Mouse (Mus musculus) intestine, embryonic 14.5 days (tissue): ENCODE data around the gene Mtf2. TPM values are rescaled to one million over a fixed set of nuclear protein-coding genes. Genes with fewer than 3 reads are reported as not detected.
"Not testable (repeated sequence)": the region's sequence is repeated elsewhere in the genome, so short reads cannot be mapped to it uniquely, and the experiment has no call there.

Experiments used
- ATAC-seq: fragments of 200-750 bp; cut with Nextera tagmentation; replicated peaks from 2 replicates; pipeline ENCODE4 v1.8.0; 2017; ENCODE audit warnings: low read depth, moderate number of reproducible peaks, moderate TSS enrichment, moderate library complexity; ENCODE audit not compliant: low FRiP score, low TSS enrichment
- DNase-seq: peaks from one replicate; pipeline ENCODE4 v3.0.0-alpha.2; 2018; ENCODE audit warnings: low spot score
- H3K27ac ChIP-seq: fragments of 300-500 bp; sonication (generic); 2 replicates; pipeline ENCODE4 v1.5.1; 2014; ENCODE audit warnings: low read depth, mild to moderate bottlenecking, control low read depth
- H3K27me3 ChIP-seq: fragments of 300-500 bp; sonication (generic); replicated peaks from 2 replicates; pipeline ENCODE4 v1.6.1; 2014; ENCODE audit warnings: low read length, control low read depth; ENCODE audit not compliant: control insufficient read depth, insufficient read depth
- H3K36me3 ChIP-seq: fragments of 300-500 bp; sonication (generic); 2 replicates; pipeline ENCODE4 v1.6.1; 2014; ENCODE audit warnings: low read length, control low read depth; ENCODE audit not compliant: control insufficient read depth, insufficient read depth
- H3K4me1 ChIP-seq: fragments of 300-500 bp; sonication (generic); replicated peaks from 2 replicates; pipeline ENCODE4 v1.6.1; 2014; ENCODE audit warnings: low read length, control low read depth, mixed read lengths; ENCODE audit not compliant: control insufficient read depth, insufficient read depth
- H3K4me2 ChIP-seq: fragments of 300-500 bp; sonication (generic); 2 replicates; pipeline ENCODE4 v1.6.1; 2014; ENCODE audit warnings: low read length
- H3K4me3 ChIP-seq: fragments of 300-500 bp; sonication (generic); 2 replicates; pipeline ENCODE4 v1.5.1; 2014; ENCODE audit warnings: low read depth, low read length, control low read depth, mixed read lengths
- H3K9ac ChIP-seq: fragments of 300-500 bp; sonication (generic); 2 replicates; pipeline ENCODE4 v1.6.1; 2014; ENCODE audit warnings: mild to moderate bottlenecking, low read length
- H3K9me3 ChIP-seq: fragments of 300-500 bp; sonication (generic); 2 replicates; pipeline ENCODE4 v1.6.1; 2016; ENCODE audit warnings: low read length, control low read depth; ENCODE audit not compliant: control insufficient read depth
- WGBS: fragments of 180-500 bp; shearing (Covaris S2); extraction: QIAGEN DNeasy Blood & Tissue Kit; methylation state at CpG from one replicate; pipeline ENCODE4 v1.1.7; 2014; 5-methylcytosine and 5-hydroxymethylcytosine counted together
- polyA plus RNA-seq: library from polyadenylated mRNA; unstranded; fragments of >200 nt; fragmentation: Nextera tagmentation; extraction: Ambion mirVana; gene quantifications from 2 replicates; pipeline ENCODE4 v1.2.1, GENCODE M21; 2014

Mtf2 gene
- polyA plus RNA-seq, 1 experiment from 2014 or later, result 96.6 TPM

DNA sequence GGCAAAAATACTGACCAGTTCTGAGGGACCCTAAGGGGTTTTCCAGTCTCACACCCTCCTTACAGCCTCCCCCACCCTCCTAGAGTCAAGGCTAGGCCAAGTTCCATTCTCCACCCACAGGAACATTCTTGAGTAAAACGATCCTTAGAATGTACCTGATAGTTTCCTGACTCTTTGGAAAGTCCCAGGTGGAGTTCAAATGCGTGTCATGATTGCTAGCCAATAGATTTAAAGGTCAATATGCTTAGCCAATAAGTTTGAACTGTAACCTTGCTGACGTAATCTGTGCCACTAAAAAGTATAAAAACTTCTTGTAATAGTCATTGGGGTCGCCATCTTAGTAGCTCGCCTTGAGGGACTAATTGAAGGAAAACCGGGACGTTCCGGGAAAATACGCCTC, 5.1 kb upstream of the Mtf2 start:
- DNase-seq, result no peak
- 96% methylated on average over 9 of the region's 9 CpGs for WGBS
- ATAC-seq, result no peak
- H3K4me3 ChIP-seq, result no peak overlapping the region
- no peaks in the 10 kb centered on the region for H3K27me3 ChIP-seq
- H3K9ac ChIP-seq, result no peak overlapping the region
- H3K4me2 ChIP-seq, result no peak overlapping the region
- H3K36me3 ChIP-seq, result no peaks in the 10 kb centered on the region
- no peaks in the 10 kb centered on the region for H3K9me3 ChIP-seq
- no peaks in the 10 kb centered on the region for H3K4me1 ChIP-seq
- no peak overlapping the region for H3K27ac ChIP-seq

DNA sequence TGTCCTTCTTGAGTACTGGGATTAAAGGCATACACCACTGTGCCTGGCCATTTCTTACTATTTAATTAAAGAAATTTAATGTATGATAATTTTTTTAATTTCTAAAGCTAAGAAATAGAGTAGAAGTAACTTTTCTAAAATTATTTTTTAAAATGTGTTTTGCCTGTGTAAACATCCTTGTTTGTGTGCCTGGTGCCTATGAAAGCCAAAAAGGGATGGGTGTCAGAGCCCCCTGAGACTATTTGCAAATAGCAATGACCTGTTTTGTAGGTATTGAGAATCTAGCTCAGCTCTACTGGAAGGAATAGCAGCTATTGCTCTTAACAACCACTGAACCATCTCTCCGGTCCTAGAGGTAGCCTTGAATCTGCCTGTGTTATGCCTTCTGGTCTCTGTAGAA, 6.8 kb downstream of the Mtf2 start:
- 97% methylated on average over 1 of the region's 1 CpGs for WGBS

DNA sequence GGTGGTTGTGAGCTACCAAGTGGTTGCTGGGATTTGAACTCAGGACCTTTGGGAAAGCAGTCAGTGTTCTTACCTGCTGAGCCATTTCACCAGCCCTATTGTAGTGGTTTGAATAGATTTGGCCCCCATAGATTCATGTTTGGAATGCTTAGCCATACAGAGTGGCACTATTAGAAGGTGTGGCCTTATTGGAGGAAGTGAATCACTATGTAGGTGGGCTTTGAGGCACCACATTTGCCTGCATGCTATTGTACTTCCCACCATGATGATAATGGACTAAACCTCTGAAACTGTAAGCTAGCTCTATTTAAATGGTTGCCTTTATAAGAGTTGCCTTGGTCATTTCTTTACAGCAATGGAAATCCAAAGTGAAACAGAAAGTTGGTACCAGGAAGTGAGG, 10.8 kb downstream of the Mtf2 start:
- no peaks in the 10 kb centered on the region for H3K4me1 ChIP-seq
- ATAC-seq, result no peak
- H3K9ac ChIP-seq, result no peak overlapping the region
- no peak overlapping the region for H3K4me3 ChIP-seq
- DNase-seq, result no peak
- H3K9me3 ChIP-seq, result no peaks in the 10 kb centered on the region
- H3K27ac ChIP-seq, result no peak overlapping the region
- peaks cover 56% of the 10 kb centered on the region for H3K36me3 ChIP-seq
- no peak overlapping the region for H3K4me2 ChIP-seq
- H3K27me3 ChIP-seq, result no peaks in the 10 kb centered on the region

More for the DNA sequence above, 6.8 kb downstream of the Mtf2 start:
- no peak overlapping the region for H3K9ac ChIP-seq
- no peaks in the 10 kb centered on the region for H3K27me3 ChIP-seq
- DNase-seq (no peak), ATAC-seq (no peak)
- no peak overlapping the region for H3K4me3 ChIP-seq
- peaks cover 3% of the 10 kb centered on the region; the same call in 1 of the 2 replicates for H3K9me3 ChIP-seq
- H3K27ac ChIP-seq, result no peak overlapping the region
- H3K4me1 ChIP-seq, result peaks cover 4% of the 10 kb centered on the region; the same call in 1 of the 2 replicates
- peaks cover 64% of the 10 kb centered on the region for H3K36me3 ChIP-seq
- H3K4me2 ChIP-seq, result no peak overlapping the region

DNA sequence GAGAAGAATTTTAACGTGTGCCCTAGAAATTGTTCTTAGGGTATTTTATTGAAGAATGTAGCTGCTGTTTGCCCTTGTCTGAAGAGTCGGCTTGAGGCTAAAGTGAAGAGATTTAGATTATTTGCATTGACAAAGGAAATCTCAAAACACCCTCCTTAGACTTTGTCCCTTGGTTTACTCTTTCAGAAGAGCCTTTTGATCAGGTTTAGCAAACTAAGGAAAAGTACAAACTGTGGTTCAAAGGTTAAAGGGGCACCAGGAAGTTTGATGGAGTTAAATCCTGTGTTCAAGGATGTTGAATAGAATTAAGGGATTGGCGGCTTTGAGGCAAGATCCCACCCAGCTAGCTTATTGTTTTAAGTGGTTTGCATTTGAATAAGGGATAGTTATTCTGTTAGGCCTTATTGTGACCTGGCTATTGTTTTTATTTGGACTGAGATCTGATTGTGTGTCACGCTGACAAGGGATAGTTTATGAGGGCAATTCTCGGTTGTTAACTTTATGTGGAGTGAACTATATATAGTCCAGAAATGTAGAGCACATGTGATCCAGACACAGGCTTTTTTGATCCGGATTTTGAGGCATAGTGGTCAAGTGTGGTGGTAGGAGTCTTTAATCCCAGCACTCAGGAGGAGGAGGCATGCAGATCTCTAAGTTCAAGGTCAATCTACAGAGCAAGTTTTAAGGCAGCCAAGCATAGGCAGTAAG, 11.5 kb downstream of the Mtf2 start:
- H3K4me1 ChIP-seq, result no peaks in the 10 kb centered on the region
- no peak overlapping the region for H3K4me3 ChIP-seq
- H3K27me3 ChIP-seq, result no peaks in the 10 kb centered on the region
- H3K9me3 ChIP-seq, result no peaks in the 10 kb centered on the region
- peaks cover 60% of the 10 kb centered on the region for H3K36me3 ChIP-seq
- H3K9ac ChIP-seq, result no peak overlapping the region
- ATAC-seq (no peak), DNase-seq (no peak)
- H3K27ac ChIP-seq, result no peak overlapping the region
- H3K4me2 ChIP-seq, result no peak overlapping the region
- WGBS, result 71% methylated on average over 6 of the region's 6 CpGs

DNA sequence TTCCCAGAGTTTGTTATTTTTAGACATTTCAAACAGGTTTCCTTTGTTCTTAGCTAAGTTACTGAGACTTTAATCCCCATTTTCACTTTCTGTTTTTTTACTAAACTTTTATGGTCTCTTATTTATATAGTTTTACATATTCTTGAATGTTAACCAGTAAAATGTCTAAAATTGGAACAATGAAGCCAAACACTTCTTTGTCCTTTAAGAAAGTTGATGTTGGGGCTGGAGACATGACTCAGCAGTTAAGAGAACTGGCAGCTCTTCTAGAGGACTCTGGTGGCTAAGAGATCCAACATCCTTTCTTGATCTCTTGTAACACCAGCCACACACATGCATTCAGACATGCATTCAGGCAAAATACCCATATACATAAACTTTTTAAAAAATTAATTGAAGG, 14.1 kb downstream of the Mtf2 start:
- Histone ChIP-seq H3K4me2 (no peak overlapping the region), H3K27me3 (no peaks in the 10 kb centered on the region), H3K9me3 (no peaks in the 10 kb centered on the region), H3K27ac (no peak overlapping the region), H3K4me3 (no peak overlapping the region), H3K36me3 (peaks cover 62% of the 10 kb centered on the region), H3K9ac (no peak overlapping the region), H3K4me1 (no peaks in the 10 kb centered on the region)
- no peak for ATAC-seq
- DNase-seq, result no peak

DNA sequence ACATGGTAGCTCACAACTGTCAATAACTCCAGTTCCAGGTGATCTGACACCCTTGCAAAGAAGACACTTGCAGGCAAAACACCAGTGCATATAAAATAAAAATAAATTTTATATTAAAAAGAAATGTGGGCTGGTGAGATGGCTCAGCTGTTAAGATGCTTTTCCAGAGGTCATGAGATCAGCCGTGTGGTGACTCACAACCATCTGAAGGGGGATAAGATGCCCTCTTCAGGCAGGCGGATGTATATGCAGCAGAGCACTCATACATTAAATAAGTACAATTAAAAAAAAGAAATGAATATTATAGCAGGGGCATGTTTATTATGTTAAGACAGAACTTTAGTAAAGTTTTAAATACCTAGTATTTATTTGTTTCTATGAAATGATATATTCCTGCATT, 16.9 kb downstream of the Mtf2 start:
- Histone ChIP-seq H3K4me2 (no peak overlapping the region), H3K27ac (no peak overlapping the region), H3K9ac (no peak overlapping the region), H3K36me3 (peaks cover 67% of the 10 kb centered on the region), H3K9me3 (no peaks in the 10 kb centered on the region), H3K4me1 (no peaks in the 10 kb centered on the region), H3K4me3 (no peak overlapping the region), H3K27me3 (no peaks in the 10 kb centered on the region)
- 48% methylated on average over 2 of the region's 2 CpGs for WGBS
- DNase-seq, result no peak
- no peak for ATAC-seq

DNA sequence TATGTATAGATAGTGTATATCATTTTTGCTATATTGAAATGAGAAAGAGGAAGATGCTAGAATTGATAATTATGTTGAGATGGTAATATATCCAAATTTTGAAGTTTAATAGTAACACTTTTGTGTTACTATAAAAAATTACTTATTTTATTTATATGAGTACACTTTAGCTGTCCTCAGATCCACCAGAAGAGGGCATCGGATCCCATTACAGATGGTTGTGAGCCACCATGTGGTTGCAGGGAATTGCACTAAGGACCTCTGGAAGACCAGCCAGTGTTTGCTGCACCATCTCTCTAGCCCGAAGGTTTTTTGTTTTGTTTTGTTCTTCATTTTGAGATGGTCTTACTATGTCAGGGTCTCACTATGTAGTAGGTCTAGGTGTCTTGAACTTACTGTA, 20.0 kb downstream of the Mtf2 start:
- DNase-seq, result no peak
- Histone ChIP-seq H3K4me2 (no peak overlapping the region), H3K9ac (no peak overlapping the region), H3K4me1 (no peaks in the 10 kb centered on the region), H3K36me3 (peaks cover 83% of the 10 kb centered on the region), H3K27ac (no peak overlapping the region), H3K9me3 (no peaks in the 10 kb centered on the region), H3K27me3 (no peaks in the 10 kb centered on the region), H3K4me3 (no peak overlapping the region)
- WGBS, result 98% methylated on average over 2 of the region's 2 CpGs
- ATAC-seq, result no peak

DNA sequence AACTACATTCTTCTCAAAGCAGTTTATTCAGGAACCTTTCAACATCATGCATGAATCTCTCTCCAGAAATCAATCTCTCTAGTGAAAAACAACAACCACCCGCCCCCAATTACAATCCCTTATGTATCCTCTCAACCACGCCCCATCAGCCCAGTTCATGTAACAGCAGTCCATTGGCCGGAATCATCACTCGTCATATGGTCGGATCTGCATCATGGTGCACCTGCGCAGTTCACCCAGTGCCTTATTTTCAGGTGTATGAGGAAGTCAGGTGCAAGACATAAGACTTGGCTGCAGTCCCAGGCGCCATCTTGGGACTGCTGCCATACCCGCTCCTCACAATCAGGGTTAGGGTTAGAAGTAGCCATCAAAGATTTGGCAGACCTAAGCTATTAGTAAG, 27.3 kb downstream of the Mtf2 start:
- peaks cover 79% of the 10 kb centered on the region for H3K36me3 ChIP-seq
- not testable (repeated sequence) for H3K4me1 ChIP-seq, H3K9me3 ChIP-seq, H3K9ac ChIP-seq, H3K4me3 ChIP-seq, DNase-seq, ATAC-seq, H3K27ac ChIP-seq, H3K4me2 ChIP-seq, H3K27me3 ChIP-seq
- WGBS, result 95% methylated on average over 8 of the region's 8 CpGs

DNA sequence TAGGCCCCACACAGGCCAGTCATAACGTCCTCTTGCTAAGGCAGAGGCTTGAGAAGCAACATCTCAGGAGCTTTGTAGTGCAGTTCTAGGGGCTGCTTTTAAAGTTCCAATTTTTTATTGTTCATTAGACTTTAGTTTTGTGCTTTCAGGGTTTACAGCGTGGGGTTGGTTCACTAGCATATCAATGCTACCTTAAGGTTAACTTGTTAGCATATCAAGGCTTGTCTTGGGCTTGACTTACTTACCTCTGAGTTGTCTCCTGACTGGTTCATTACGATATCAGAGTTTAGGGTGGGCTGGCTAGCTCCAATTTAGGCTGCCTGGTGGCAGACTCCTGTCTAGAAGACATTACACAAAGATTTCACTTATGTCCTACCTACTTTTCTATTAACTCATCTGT, 32.2 kb downstream of the Mtf2 start:
- Histone ChIP-seq H3K27me3 (no peaks in the 10 kb centered on the region), H3K4me3 (no peak overlapping the region), H3K9me3 (no peaks in the 10 kb centered on the region), H3K9ac (no peak overlapping the region), H3K4me2 (no peak overlapping the region), H3K36me3 (peaks cover 77% of the 10 kb centered on the region), H3K4me1 (no peaks in the 10 kb centered on the region), H3K27ac (no peak overlapping the region)
- 91% methylated on average over 3 of the region's 3 CpGs for WGBS
- ATAC-seq (no peak), DNase-seq (no peak)
